Comparison of ENCODE assay signal across 9 mouse cellular contexts in the genomic region with DNA sequence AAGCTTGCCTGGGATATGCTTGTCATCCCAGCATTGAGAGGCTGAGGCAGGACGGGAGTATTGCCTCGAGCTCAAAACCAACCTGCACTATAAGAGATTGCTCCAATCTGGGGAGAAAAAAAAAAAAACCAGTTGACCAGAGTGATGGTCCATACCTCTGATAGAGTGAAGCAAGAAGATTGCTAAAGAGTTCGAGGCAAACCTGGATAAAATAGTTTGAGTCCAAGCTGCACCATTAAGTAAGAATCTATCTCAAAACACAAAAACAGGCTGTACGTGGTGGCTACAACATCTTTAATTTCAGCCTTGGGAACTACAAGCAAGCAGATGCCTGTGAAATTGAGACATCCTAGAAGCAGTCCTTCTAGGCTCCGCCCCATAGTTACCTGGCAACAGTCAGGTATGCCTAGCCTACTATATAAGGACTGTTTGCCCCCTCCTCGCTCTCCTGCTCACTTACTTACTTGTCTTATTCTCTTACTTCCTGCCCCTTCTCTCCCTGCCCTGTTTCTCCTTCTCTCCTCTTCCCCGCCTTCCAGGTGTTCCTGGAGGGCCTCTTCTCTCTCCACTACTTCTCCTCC. TPM values are rescaled to one million over a fixed set of nuclear protein-coding genes. Genes with fewer than 3 reads are reported as not detected.
A peak's percentile ranks its signal among the peaks of the same experiment; 100 is the strongest.
DNase-seq lines count a peak whose midpoint lies in the region; ATAC-seq and TF ChIP-seq lines count a peak whose summit lies in the region.
"Had no signal": no experiment of that assay in that cellular context is flagged by ENCODE, and none has a peak within 500 bp of the region (broad histone marks: within the 10 kb centered on the region; RNA-seq: fewer than 3 reads in every experiment).

No protein-coding gene starts in this region.

- intact Hi-C loops in heart, postnatal 36 days (cut with DNase I), result no loop called here

- peak overlapping the region; percentile 69 for H3K4me3 ChIP-seq in heart, embryonic 11.5 days (ENCODE audit: low read depth, low read length)
- peak overlapping the region; percentile 83 for H3K4me3 ChIP-seq in cortical plate, adult 2 months (ENCODE audit: insufficient read depth, low read length)
- H3K4me3 ChIP-seq in intestine, postnatal 0 days (ENCODE audit: low read depth, low read length), result peak overlapping the region; percentile 87
- H3K4me3 ChIP-seq in midbrain, embryonic 12.5 days, result peak overlapping the region; percentile 77

- H3K36me3 ChIP-seq in heart, embryonic 11.5 days (ENCODE audit: control insufficient read depth, insufficient read depth, low read length), result peaks cover 12% of the 10 kb centered on the region; the same call in 1 of the 2 replicates
- H3K36me3 ChIP-seq in intestine, postnatal 0 days (ENCODE audit: control insufficient read depth, insufficient read depth), result peaks cover 21% of the 10 kb centered on the region
- peaks cover 35% of the 10 kb centered on the region for H3K36me3 ChIP-seq in midbrain, embryonic 12.5 days

- TF ChIP-seq CTCF in cortical plate, adult 2 months (IDR thresholded peaks at IDR 0.05; ENCODE audit: extremely low read depth, insufficient read depth, low read length), result no peak
- no peak for TF ChIP-seq CTCF in intestine, postnatal 0 days (IDR thresholded peaks at IDR 0.05; ENCODE audit: low read depth)

- no peak for TF ChIP-seq POLR2A in cortical plate, adult 2 months (IDR thresholded peaks at IDR 0.05; ENCODE audit: extremely low read depth, insufficient read depth, low read length)

- 37% methylated on average over 7 of the region's 7 CpGs for WGBS in heart, embryonic 11.5 days (ENCODE audit: insufficient replicate concordance)
- 29% methylated on average over 7 of the region's 7 CpGs for WGBS in intestine, postnatal 0 days
- 36% methylated on average over 7 of the region's 7 CpGs for WGBS in midbrain, embryonic 12.5 days

- DNase-seq in heart, postnatal 36 days, result no peak
- no peak for DNase-seq in embryo, embryonic 10.5 days (ENCODE audit: low spot score)
- DNase-seq in thymus, postnatal 4 days, result no peak
- DNase-seq in spleen, postnatal 36 days (ENCODE audit: low spot score in 2 of 2), result no peak

- ATAC-seq in heart, embryonic 11.5 days (replicated peaks; ENCODE audit: insufficient number of reproducible peaks, low FRiP score, low TSS enrichment), result peak; percentile 23
- peak; percentile 20 for ATAC-seq in intestine, postnatal 0 days
- ATAC-seq in midbrain, embryonic 12.5 days (ENCODE audit: low FRiP score, low read depth), result peak; percentile 52

- no peaks in the 10 kb centered on the region for H3K9me3 ChIP-seq in heart, embryonic 11.5 days (replicated peaks; ENCODE audit: control insufficient read depth, low read length)
- no peaks in the 10 kb centered on the region for H3K9me3 ChIP-seq in intestine, postnatal 0 days (ENCODE audit: control insufficient read depth)
- H3K9me3 ChIP-seq in midbrain, embryonic 12.5 days, result no peaks in the 10 kb centered on the region

- H3K4me2 ChIP-seq in heart, embryonic 11.5 days, result peak overlapping the region; percentile 83
- peak overlapping the region; percentile 93 for H3K4me2 ChIP-seq in intestine, postnatal 0 days (replicated peaks; ENCODE audit: low read depth)
- peak overlapping the region; percentile 89 for H3K4me2 ChIP-seq in midbrain, embryonic 12.5 days (replicated peaks)

- H3K9ac ChIP-seq in heart, embryonic 11.5 days (ENCODE audit: low read depth, low read length), result peak overlapping the region; percentile 81
- H3K9ac ChIP-seq in intestine, postnatal 0 days (ENCODE audit: low read depth, low read length), result peak overlapping the region; percentile 73
- H3K9ac ChIP-seq in midbrain, embryonic 12.5 days (replicated peaks), result peak overlapping the region; percentile 37

- H3K27ac ChIP-seq in heart, embryonic 11.5 days (ENCODE audit: low read depth, low read length), result no peak overlapping the region
- H3K27ac ChIP-seq in cortical plate, adult 2 months (ENCODE audit: insufficient read depth, low read length), result no peak overlapping the region
- H3K27ac ChIP-seq in intestine, postnatal 0 days (ENCODE audit: low read depth, low read length), result no peak overlapping the region
- no peak overlapping the region for H3K27ac ChIP-seq in midbrain, embryonic 12.5 days (replicated peaks)

- H3K4me1 ChIP-seq in heart, embryonic 11.5 days (ENCODE audit: control insufficient read depth, insufficient read depth, low read length), result peaks cover 9% of the 10 kb centered on the region
- H3K4me1 ChIP-seq in cortical plate, adult 2 months (ENCODE audit: control insufficient read depth, insufficient read depth, low read length), result peaks cover 7% of the 10 kb centered on the region
- 0 out of 2 replicates have a peak, but pooled peaks cover 4% of the 10 kb centered on the region for H3K4me1 ChIP-seq in intestine, postnatal 0 days (replicated peaks; ENCODE audit: control insufficient read depth, insufficient read depth, low read length)
- H3K4me1 ChIP-seq in midbrain, embryonic 12.5 days, result peaks cover 18% of the 10 kb centered on the region

- no peaks in the 10 kb centered on the region for H3K27me3 ChIP-seq in heart, embryonic 11.5 days (ENCODE audit: control insufficient read depth, insufficient read depth, low read length)
- no peaks in the 10 kb centered on the region for H3K27me3 ChIP-seq in intestine, postnatal 0 days (replicated peaks; ENCODE audit: control insufficient read depth, insufficient read depth, low read length)
- H3K27me3 ChIP-seq in midbrain, embryonic 12.5 days, result no peaks in the 10 kb centered on the region

RNA-seq across cellular contexts. Expression of a gene that starts 0.5 kb away (rescaled TPM):
- polyA plus RNA-seq in heart, embryonic 11.5 days (2014; fragmentation: Nextera tagmentation; extraction: Ambion mirVana), result 91.3 and 146 TPM in 2 replicates
- 10 to 100 TPM; 26.9 to 28.5 TPM for total RNA-seq in heart, postnatal 36 days (2021)
- 99.4 and 103 TPM in 2 replicates for polyA plus RNA-seq in cortical plate, adult 2 months (2012; rRNA removed)
- polyA plus RNA-seq in intestine, postnatal 0 days (2015; fragmentation: Nextera tagmentation; extraction: Ambion mirVana), result 173 and 180 TPM in 2 replicates
- 241 and 250 TPM in 2 replicates for polyA plus RNA-seq in midbrain, embryonic 12.5 days (2016; fragmentation: Nextera tagmentation; extraction: Ambion mirVana)

RNA-seq across cellular contexts. Expression of a gene that starts 7.5 kb away (rescaled TPM):
- polyA plus RNA-seq in heart, embryonic 11.5 days (2014; fragmentation: Nextera tagmentation; extraction: Ambion mirVana), result 4,030 and 4,320 TPM in 2 replicates
- 100 to 1,000 TPM; 246 to 262 TPM for total RNA-seq in heart, postnatal 36 days (2021)
- polyA plus RNA-seq in cortical plate, adult 2 months (2012; rRNA removed), result 588 and 637 TPM in 2 replicates
- 13,232 and 14,059 TPM in 2 replicates for polyA plus RNA-seq in intestine, postnatal 0 days (2015; fragmentation: Nextera tagmentation; extraction: Ambion mirVana)
- 5,715 and 6,077 TPM in 2 replicates for polyA plus RNA-seq in midbrain, embryonic 12.5 days (2016; fragmentation: Nextera tagmentation; extraction: Ambion mirVana)

RNA-seq across cellular contexts. Expression of a gene that starts 14.5 kb away (rescaled TPM):
- 1.5 and 2.2 TPM in 2 replicates for polyA plus RNA-seq in heart, embryonic 11.5 days (2014; fragmentation: Nextera tagmentation; extraction: Ambion mirVana)
- total RNA-seq in heart, postnatal 36 days (2021), result under 1 TPM in 1 of 2 experiments, not detected in 1; 0.16 TPM
- polyA plus RNA-seq in cortical plate, adult 2 months (2012; rRNA removed), result 0.11 and 0.13 TPM in 2 replicates
- 0.65 and 0.78 TPM in 2 replicates for polyA plus RNA-seq in intestine, postnatal 0 days (2015; fragmentation: Nextera tagmentation; extraction: Ambion mirVana)
- 0.22 TPM in 2 replicates for polyA plus RNA-seq in midbrain, embryonic 12.5 days (2016; fragmentation: Nextera tagmentation; extraction: Ambion mirVana)
- total RNA-seq: neutrophil, adult 5-6 weeks had no signal

RNA-seq across cellular contexts. Expression of a gene that starts 19.4 kb away (rescaled TPM):
- not detected in 2 replicates for polyA plus RNA-seq in heart, embryonic 11.5 days (2014; fragmentation: Nextera tagmentation; extraction: Ambion mirVana)
- total RNA-seq in heart, postnatal 36 days (2021), result 1 to 10 TPM; 5.4 to 5.8 TPM
- polyA plus RNA-seq in cortical plate, adult 2 months (2012; rRNA removed), result 0.19 TPM in 1 of 2 replicates, not detected in the other
- not detected in 2 replicates for polyA plus RNA-seq in intestine, postnatal 0 days (2015; fragmentation: Nextera tagmentation; extraction: Ambion mirVana)
- not detected in 2 replicates for polyA plus RNA-seq in midbrain, embryonic 12.5 days (2016; fragmentation: Nextera tagmentation; extraction: Ambion mirVana)
- total RNA-seq: neutrophil, adult 5-6 weeks had no signal

RNA-seq across cellular contexts. Expression of a gene that starts 21.4 kb away (rescaled TPM):
- 4.6 and 4.9 TPM in 2 replicates for polyA plus RNA-seq in heart, embryonic 11.5 days (2014; fragmentation: Nextera tagmentation; extraction: Ambion mirVana)
- 1 to 10 TPM; 7.6 to 7.7 TPM for total RNA-seq in heart, postnatal 36 days (2021)
- polyA plus RNA-seq in cortical plate, adult 2 months (2012; rRNA removed), result 5.9 and 6.5 TPM in 2 replicates
- 1.1 and 1.2 TPM in 2 replicates for polyA plus RNA-seq in intestine, postnatal 0 days (2015; fragmentation: Nextera tagmentation; extraction: Ambion mirVana)
- 3.2 and 3.6 TPM in 2 replicates for polyA plus RNA-seq in midbrain, embryonic 12.5 days (2016; fragmentation: Nextera tagmentation; extraction: Ambion mirVana)
